Mouse (Mus musculus) liver, postnatal 0 days (tissue): ENCODE measurements around the gene Gm20388. TPM values are rescaled to one million over a fixed set of nuclear protein-coding genes. Genes with fewer than 3 reads are reported as not detected.

Source experiments
- ATAC-seq: fragments of 200-750 bp; cut with Nextera tagmentation; 2 replicates; pipeline ENCODE4 v1.8.0; 2017; ENCODE audit warnings: mild to moderate bottlenecking, moderate library complexity
- DNase-seq: peaks from one replicate; pipeline ENCODE4 v3.0.0-alpha.2; 2016
- H3K27ac ChIP-seq: fragments of 300-500 bp; sonication (generic); 2 replicates; pipeline ENCODE4 v1.5.1; 2014; ENCODE audit warnings: antibody characterized with exemption, moderate library complexity, mild to moderate bottlenecking, low read depth
- H3K27me3 ChIP-seq: fragments of 300-500 bp; sonication (generic); 2 replicates; pipeline ENCODE4 v1.6.1; 2014; ENCODE audit warnings: low read length, control low read depth, mixed read lengths; ENCODE audit not compliant: insufficient read depth
- H3K36me3 ChIP-seq: fragments of 300-500 bp; sonication (generic); replicated peaks from 2 replicates; pipeline ENCODE4 v1.6.1; 2014; ENCODE audit warnings: mild to moderate bottlenecking, control low read depth, low read length, moderate library complexity, mixed read lengths; ENCODE audit not compliant: insufficient read depth
- H3K4me1 ChIP-seq: fragments of 300-500 bp; sonication (generic); 2 replicates; pipeline ENCODE4 v1.6.1; 2014; ENCODE audit warnings: antibody characterized with exemption, mild to moderate bottlenecking, control low read depth; ENCODE audit not compliant: insufficient read depth
- H3K4me2 ChIP-seq: fragments of 300-500 bp; sonication (generic); 2 replicates; pipeline ENCODE4 v1.6.1; 2014; ENCODE audit warnings: low read depth, mild to moderate bottlenecking, low read length, moderate library complexity, mixed read lengths
- H3K4me3 ChIP-seq: fragments of 300-500 bp; sonication (generic); 2 replicates; pipeline ENCODE4 v1.5.1; 2014; ENCODE audit warnings: low read depth, low read length
- H3K9ac ChIP-seq: fragments of 300-500 bp; sonication (generic); replicated peaks from 2 replicates; pipeline ENCODE4 v1.6.1; 2014; ENCODE audit warnings: mild to moderate bottlenecking, moderate library complexity
- H3K9me3 ChIP-seq: fragments of 300-500 bp; sonication (generic); 2 replicates; pipeline ENCODE4 v1.6.1; 2016; ENCODE audit warnings: mild to moderate bottlenecking, control low read depth, low read length, mixed read lengths
- CTCF ChIP-seq: sonication (generic); IDR thresholded peaks from 2 replicates; pipeline ENCODE4 v1.5.1; 2016; ENCODE audit warnings: antibody characterized with exemption, low read depth
- EP300 ChIP-seq: IDR thresholded peaks from 2 replicates; pipeline ENCODE4 v1.6.1; 2016; ENCODE audit warnings: antibody characterized with exemption, low read depth, mild to moderate bottlenecking
- WGBS: fragments of 180-500 bp; shearing (Covaris S2); extraction: QIAGEN DNeasy Blood & Tissue Kit; methylation state at CpG from one replicate; pipeline ENCODE4 v1.1.7; 2014; ENCODE audit not compliant: insufficient replicate concordance; 5-methylcytosine and 5-hydroxymethylcytosine counted together
- polyA plus RNA-seq: library from polyadenylated mRNA; unstranded; fragments of >200 nt; fragmentation: Nextera tagmentation; extraction: Ambion mirVana; gene quantifications from 2 replicates; pipeline ENCODE4 v1.2.1, GENCODE M21; 2015

Gm20388 gene
- polyA plus RNA-seq, 1 experiment from 2014 or later = not detected

- no peak overlapping the region for H3K27ac ChIP-seq
- DNase-seq (no peak), ATAC-seq (no peak)
- no peak for TF ChIP-seq CTCF
- TF ChIP-seq EP300 = no peak
- no peaks in the 10 kb centered on the region for H3K36me3 ChIP-seq
- 68% methylated on average over 11 of the region's 11 CpGs for WGBS
- H3K9ac ChIP-seq = no peak overlapping the region
- H3K27me3 ChIP-seq = no peaks in the 10 kb centered on the region
- no peak overlapping the region for H3K4me2 ChIP-seq
- peaks cover 53% of the 10 kb centered on the region for H3K4me1 ChIP-seq
- H3K9me3 ChIP-seq = no peaks in the 10 kb centered on the region
- no peak overlapping the region for H3K4me3 ChIP-seq
Measured at GRCm38 (mm10) chr8:124283644-124284332, 4373.1 kb downstream of the Gm20388 start.

- 52% methylated on average over 6 of the region's 6 CpGs for WGBS
- DNase-seq (no peak), ATAC-seq (no peak)
- peaks cover 53% of the 10 kb centered on the region for H3K4me1 ChIP-seq
- H3K4me3 ChIP-seq = no peak overlapping the region
- H3K27ac ChIP-seq = no peak overlapping the region
- peak overlapping the region; percentile 41; the same call in 1 of the 2 replicates for H3K9ac ChIP-seq
- H3K27me3 ChIP-seq = no peaks in the 10 kb centered on the region
- no peaks in the 10 kb centered on the region for H3K9me3 ChIP-seq
- H3K36me3 ChIP-seq = no peaks in the 10 kb centered on the region
- no peak overlapping the region for H3K4me2 ChIP-seq
- TF ChIP-seq EP300 (no peak), CTCF (no peak)
Measured at GRCm38 (mm10) chr8:124284333-124284711, 4373.7 kb downstream of the Gm20388 start.

- no peak overlapping the region for H3K4me2 ChIP-seq
- H3K9ac ChIP-seq = peak overlapping the region; percentile 41; the same call in 1 of the 2 replicates
- WGBS = 58% methylated on average over 9 of the region's 9 CpGs
- H3K27me3 ChIP-seq = no peaks in the 10 kb centered on the region
- no peak overlapping the region for H3K4me3 ChIP-seq
- H3K4me1 ChIP-seq = peaks cover 46% of the 10 kb centered on the region
- peak overlapping the region; percentile 57; the same call in 1 of the 2 replicates for H3K27ac ChIP-seq
- peak; percentile 69 for ATAC-seq
- TF ChIP-seq CTCF (no peak), EP300 (no peak)
- H3K36me3 ChIP-seq = no peaks in the 10 kb centered on the region
- no peaks in the 10 kb centered on the region for H3K9me3 ChIP-seq
- DNase-seq = no peak
Measured at GRCm38 (mm10) chr8:124284984-124285576, 4374.4 kb downstream of the Gm20388 start.

- H3K4me2 ChIP-seq = no peak overlapping the region
- H3K4me1 ChIP-seq = peaks cover 41% of the 10 kb centered on the region
- 59% methylated on average over 4 of the region's 4 CpGs for WGBS
- no peaks in the 10 kb centered on the region for H3K27me3 ChIP-seq
- no peak overlapping the region for H3K4me3 ChIP-seq
- H3K9ac ChIP-seq = no peak overlapping the region
- no peaks in the 10 kb centered on the region for H3K9me3 ChIP-seq
- no peaks in the 10 kb centered on the region for H3K36me3 ChIP-seq
- no peak for DNase-seq
- TF ChIP-seq EP300 (no peak), CTCF (peak; percentile 66)
- no peak overlapping the region for H3K27ac ChIP-seq
- ATAC-seq = peak; percentile 16
Measured at GRCm38 (mm10) chr8:124286461-124287124, 4376.0 kb downstream of the Gm20388 start.

GRCm38 (mm10) chr8:124288215-124288864, 4377.7 kb downstream of the Gm20388 start:
- no peak for ATAC-seq

GRCm38 (mm10) chr8:124289481-124290050, 4378.9 kb downstream of the Gm20388 start:
- Histone ChIP-seq H3K4me1 (peaks cover 19% of the 10 kb centered on the region), H3K9me3 (no peaks in the 10 kb centered on the region), H3K27ac (no peak overlapping the region), H3K4me3 (no peak overlapping the region), H3K4me2 (no peak overlapping the region), H3K27me3 (no peaks in the 10 kb centered on the region), H3K9ac (no peak overlapping the region), H3K36me3 (no peaks in the 10 kb centered on the region)
- TF ChIP-seq EP300 = no peak
- ATAC-seq (no peak), DNase-seq (no peak)
- WGBS = 79% methylated on average over 5 of the region's 5 CpGs

More at GRCm38 (mm10) chr8:124288215-124288864, 4377.7 kb downstream of the Gm20388 start:
- 49% methylated on average over 4 of the region's 4 CpGs for WGBS
- no peaks in the 10 kb centered on the region for H3K27me3 ChIP-seq
- H3K4me1 ChIP-seq = peaks cover 25% of the 10 kb centered on the region
- H3K4me2 ChIP-seq = no peak overlapping the region
- DNase-seq = no peak
- H3K27ac ChIP-seq = no peak overlapping the region
- no peaks in the 10 kb centered on the region for H3K36me3 ChIP-seq
- no peak overlapping the region for H3K9ac ChIP-seq
- no peak for TF ChIP-seq EP300
- TF ChIP-seq CTCF = no peak
- H3K4me3 ChIP-seq = no peak overlapping the region
- H3K9me3 ChIP-seq = no peaks in the 10 kb centered on the region
